Mouse (Mus musculus) hindbrain, embryonic 15.5 days (tissue): ENCODE measurements around the gene Ubash3a. TPM values are rescaled to one million over a fixed set of nuclear protein-coding genes. Genes with fewer than 3 reads are reported as not detected.

Experiments
- ATAC-seq: fragments of 200-750 bp; cut with Nextera tagmentation; 2 replicates; pipeline ENCODE4 v1.8.0; 2017; ENCODE audit warnings: low read depth, moderate number of reproducible peaks, moderate TSS enrichment; ENCODE audit not compliant: low FRiP score
- H3K27ac ChIP-seq: fragments of 300-500 bp; sonication (generic); replicated peaks from 2 replicates; pipeline ENCODE4 v1.5.1; 2015; ENCODE audit warnings: mild to moderate bottlenecking, inconsistent platforms
- H3K27me3 ChIP-seq: fragments of 300-500 bp; sonication (generic); 2 replicates; pipeline ENCODE4 v1.6.1; 2015; ENCODE audit warnings: control low read depth, inconsistent platforms
- H3K36me3 ChIP-seq: fragments of 300-500 bp; sonication (generic); 2 replicates; pipeline ENCODE4 v1.6.1; 2015; ENCODE audit warnings: control low read depth, inconsistent platforms
- H3K4me1 ChIP-seq: fragments of 300-500 bp; sonication (generic); replicated peaks from 2 replicates; pipeline ENCODE4 v1.6.1; 2015; ENCODE audit warnings: control low read depth, inconsistent platforms
- H3K4me2 ChIP-seq: fragments of 300-500 bp; sonication (generic); 2 replicates; pipeline ENCODE4 v1.6.1; 2015; ENCODE audit warnings: moderate library complexity, mild to moderate bottlenecking, inconsistent platforms
- H3K4me3 ChIP-seq: fragments of 300-500 bp; sonication (generic); 2 replicates; pipeline ENCODE4 v1.5.1; 2015; ENCODE audit warnings: mild to moderate bottlenecking, inconsistent platforms
- H3K9ac ChIP-seq: fragments of 300-500 bp; sonication (generic); 2 replicates; pipeline ENCODE4 v1.6.1; 2015; ENCODE audit warnings: inconsistent platforms
- H3K9me3 ChIP-seq: fragments of 300-500 bp; sonication (generic); 2 replicates; pipeline ENCODE4 v1.6.1; 2016; ENCODE audit warnings: control low read depth, inconsistent platforms
- WGBS: fragments of 180-500 bp; shearing (Covaris S2); methylation state at CpG from one replicate; pipeline ENCODE4 v1.1.7; 2015; 5-methylcytosine and 5-hydroxymethylcytosine counted together
- polyA plus RNA-seq: library from polyadenylated mRNA; unstranded; fragments of >200 nt; fragmentation: Nextera tagmentation; extraction: Ambion mirVana; gene quantifications from 2 replicates; pipeline ENCODE4 v1.2.1, GENCODE M21; 2015

Ubash3a gene
- polyA plus RNA-seq, 1 experiment from 2014 or later = not detected

GRCm38 (mm10) chr17:31191825-31192224 is 15.8 kb upstream of the Ubash3a start:
- Histone ChIP-seq H3K9ac (no peak overlapping the region), H3K4me2 (no peak overlapping the region), H3K27ac (no peak overlapping the region), H3K36me3 (no peaks in the 10 kb centered on the region), H3K9me3 (no peaks in the 10 kb centered on the region), H3K27me3 (no peaks in the 10 kb centered on the region), H3K4me1 (no peaks in the 10 kb centered on the region), H3K4me3 (no peak overlapping the region)
- WGBS = 69% methylated on average over 8 of the region's 8 CpGs
- ATAC-seq = no peak

DNA sequence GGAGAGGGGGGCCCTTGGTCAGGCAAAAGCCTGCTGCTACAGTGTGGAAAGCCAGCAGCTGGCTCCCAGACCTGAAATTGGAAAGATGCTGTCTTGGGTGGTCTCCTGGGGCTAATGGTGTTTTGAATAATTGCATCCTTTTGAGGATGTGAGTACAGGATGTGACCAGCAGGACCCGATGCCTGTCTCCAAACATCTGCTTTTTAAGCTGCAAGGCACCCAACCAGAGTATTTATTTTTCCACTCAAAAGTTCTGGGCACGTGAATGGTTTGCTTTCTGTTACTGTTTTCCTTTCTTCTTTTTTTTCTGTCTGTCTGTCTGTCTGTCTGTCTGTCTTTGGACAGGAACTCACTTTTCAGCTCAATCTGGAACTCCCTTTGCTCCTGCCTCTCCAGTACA is 15.0 kb upstream of the Ubash3a start:
- no peak for ATAC-seq
- Histone ChIP-seq H3K4me1 (no peaks in the 10 kb centered on the region), H3K27me3 (no peaks in the 10 kb centered on the region), H3K27ac (no peak overlapping the region), H3K36me3 (no peaks in the 10 kb centered on the region), H3K9me3 (no peaks in the 10 kb centered on the region), H3K4me3 (no peak overlapping the region), H3K9ac (no peak overlapping the region), H3K4me2 (no peak overlapping the region)
- 65% methylated on average over 2 of the region's 2 CpGs for WGBS

DNA sequence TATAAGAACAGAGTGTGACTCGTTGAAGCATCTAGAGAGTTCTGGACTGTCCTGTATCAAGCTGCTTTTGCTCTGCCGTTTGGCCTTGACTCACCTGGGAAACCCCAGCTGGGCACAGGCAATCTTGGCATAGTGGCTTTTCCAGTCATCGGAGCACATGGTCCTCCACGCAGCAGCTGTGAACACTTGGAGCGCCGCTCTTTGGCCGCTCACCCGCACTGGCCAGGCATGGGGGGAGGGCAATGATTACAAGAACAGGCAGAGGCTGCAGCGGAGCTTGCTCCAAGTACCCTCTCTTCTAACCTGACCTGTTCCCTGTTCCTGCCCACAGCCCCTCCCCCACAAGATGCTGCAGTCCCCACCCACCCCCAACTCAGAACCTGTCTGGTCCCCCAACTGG is 14.3 kb upstream of the Ubash3a start:
- H3K27ac ChIP-seq = no peak overlapping the region
- ATAC-seq = 0 out of 2 replicates have a peak, but pooled peaks have one; percentile 51

DNA sequence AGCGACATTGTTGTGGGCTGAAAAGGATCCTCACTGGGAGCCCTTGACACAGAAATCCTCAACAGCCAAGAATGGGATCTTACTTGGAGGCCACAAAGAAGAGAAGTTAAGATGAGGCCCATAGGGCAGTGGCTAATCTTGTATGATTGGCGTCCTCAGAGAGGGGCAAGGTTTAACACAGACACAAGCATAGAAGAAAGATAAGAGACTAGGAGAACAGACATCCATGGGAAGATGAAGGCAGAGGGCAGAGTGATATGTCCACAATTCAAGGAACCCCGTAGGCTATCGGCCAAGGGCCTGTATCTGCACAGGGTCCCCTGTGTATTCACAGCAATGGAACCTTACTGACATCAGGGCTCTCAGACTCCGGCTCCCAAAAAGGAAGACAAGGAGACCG is 12.5 kb upstream of the Ubash3a start:
- Histone ChIP-seq H3K9ac (no peak overlapping the region), H3K9me3 (no peaks in the 10 kb centered on the region), H3K27me3 (no peaks in the 10 kb centered on the region), H3K4me2 (no peak overlapping the region), H3K4me1 (no peaks in the 10 kb centered on the region), H3K27ac (no peak overlapping the region), H3K4me3 (no peak overlapping the region), H3K36me3 (no peaks in the 10 kb centered on the region)
- 84% methylated on average over 6 of the region's 6 CpGs for WGBS
- no peak for ATAC-seq

More for the DNA sequence above, 14.3 kb upstream of the Ubash3a start:
- 82% methylated on average over 9 of the region's 9 CpGs for WGBS
- Histone ChIP-seq H3K4me3 (no peak overlapping the region), H3K9ac (no peak overlapping the region), H3K36me3 (no peaks in the 10 kb centered on the region), H3K4me1 (no peaks in the 10 kb centered on the region), H3K4me2 (no peak overlapping the region), H3K27me3 (no peaks in the 10 kb centered on the region), H3K9me3 (no peaks in the 10 kb centered on the region)

DNA sequence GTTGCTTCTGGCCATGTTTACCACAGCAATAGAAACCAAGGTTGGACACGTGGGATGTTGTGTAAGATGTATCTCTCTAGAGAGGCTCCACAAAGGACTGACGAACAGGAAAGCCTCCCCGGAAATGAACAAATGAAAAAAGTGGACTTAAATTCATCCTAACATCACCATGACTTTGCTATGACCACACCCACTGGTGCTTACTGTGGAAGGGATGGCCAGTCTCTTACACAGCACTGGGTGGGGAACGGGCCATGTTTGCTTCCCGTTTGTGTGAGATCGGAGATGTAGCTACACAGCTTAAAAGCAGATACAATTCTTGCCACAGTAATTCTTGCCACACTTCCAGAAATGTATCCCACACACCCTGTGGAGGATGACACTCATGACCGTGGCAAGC is 11.4 kb upstream of the Ubash3a start:
- Histone ChIP-seq H3K36me3 (no peaks in the 10 kb centered on the region), H3K4me2 (no peak overlapping the region), H3K4me1 (no peaks in the 10 kb centered on the region), H3K9ac (no peak overlapping the region), H3K9me3 (no peaks in the 10 kb centered on the region), H3K4me3 (no peak overlapping the region), H3K27me3 (no peaks in the 10 kb centered on the region), H3K27ac (no peak overlapping the region)
- WGBS = 93% methylated on average over 7 of the region's 7 CpGs
- ATAC-seq = no peak

DNA sequence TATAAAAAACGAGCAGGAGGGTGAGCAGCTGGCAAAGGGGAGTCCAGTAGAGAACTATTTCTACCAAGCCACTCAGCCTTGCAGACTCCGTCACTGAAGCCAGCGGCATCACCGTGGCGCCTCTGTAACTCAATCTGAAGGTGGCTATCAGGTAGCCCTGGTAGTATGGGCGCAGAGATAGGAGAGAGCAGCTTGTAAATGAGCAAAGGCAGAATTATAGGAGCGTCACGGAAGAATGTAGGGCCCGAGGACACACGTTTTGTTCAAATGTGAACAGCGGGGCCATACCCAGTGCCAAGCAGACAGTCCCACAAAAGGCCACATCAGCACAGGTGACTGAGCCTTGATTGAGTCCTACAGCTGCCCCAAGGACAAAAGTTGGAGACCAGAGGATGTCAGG is 8.8 kb upstream of the Ubash3a start, which contains the start of gene Tmprss3:
TSS of gene Tmprss3 (minus strand) at position 101 of the 400 bp plus-strand sequence.
- no peak for ATAC-seq

DNA sequence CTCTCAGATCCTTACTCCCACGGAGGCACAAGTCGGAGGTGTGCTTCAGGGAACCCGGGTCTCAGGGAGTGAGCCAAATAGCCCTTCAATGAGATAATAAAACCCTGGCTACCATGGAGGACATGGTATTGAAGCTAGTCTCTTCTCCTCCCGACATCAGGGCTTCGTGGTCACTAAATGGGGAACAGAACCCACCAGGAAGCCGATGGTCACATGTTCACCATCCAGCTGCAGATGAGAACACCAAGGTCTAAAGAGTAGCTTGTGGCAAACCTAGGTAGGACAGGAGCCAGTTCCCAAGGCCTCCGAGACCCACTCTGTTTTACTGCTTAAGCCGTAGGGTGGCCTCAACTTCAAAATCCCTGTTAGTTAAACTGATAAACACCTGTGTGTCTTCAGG is 981 bp downstream of the Ubash3a start:
- ATAC-seq = no peak
- Histone ChIP-seq H3K4me3 (no peak overlapping the region), H3K4me1 (no peaks in the 10 kb centered on the region), H3K27ac (no peak overlapping the region), H3K9me3 (no peaks in the 10 kb centered on the region), H3K4me2 (no peak overlapping the region), H3K27me3 (no peaks in the 10 kb centered on the region), H3K9ac (no peak overlapping the region), H3K36me3 (no peaks in the 10 kb centered on the region)
- WGBS = 89% methylated on average over 8 of the region's 8 CpGs

More for the DNA sequence above, 8.8 kb upstream of the Ubash3a start, which contains the start of gene Tmprss3:
- H3K9ac ChIP-seq = no peak within 1 kb of the TSS
- H3K4me1 ChIP-seq = no peaks in the 10 kb centered on the region
- H3K27ac ChIP-seq = no peak within 1 kb of the TSS
- H3K9me3 ChIP-seq = no peaks in the 10 kb centered on the region
- no peaks in the 10 kb centered on the region for H3K36me3 ChIP-seq
- H3K4me3 ChIP-seq = no peak within 1 kb of the TSS
- H3K4me2 ChIP-seq = no peak within 1 kb of the TSS
- no peaks in the 10 kb centered on the region for H3K27me3 ChIP-seq
- 86% methylated on average over 11 of the region's 11 CpGs for WGBS

DNA sequence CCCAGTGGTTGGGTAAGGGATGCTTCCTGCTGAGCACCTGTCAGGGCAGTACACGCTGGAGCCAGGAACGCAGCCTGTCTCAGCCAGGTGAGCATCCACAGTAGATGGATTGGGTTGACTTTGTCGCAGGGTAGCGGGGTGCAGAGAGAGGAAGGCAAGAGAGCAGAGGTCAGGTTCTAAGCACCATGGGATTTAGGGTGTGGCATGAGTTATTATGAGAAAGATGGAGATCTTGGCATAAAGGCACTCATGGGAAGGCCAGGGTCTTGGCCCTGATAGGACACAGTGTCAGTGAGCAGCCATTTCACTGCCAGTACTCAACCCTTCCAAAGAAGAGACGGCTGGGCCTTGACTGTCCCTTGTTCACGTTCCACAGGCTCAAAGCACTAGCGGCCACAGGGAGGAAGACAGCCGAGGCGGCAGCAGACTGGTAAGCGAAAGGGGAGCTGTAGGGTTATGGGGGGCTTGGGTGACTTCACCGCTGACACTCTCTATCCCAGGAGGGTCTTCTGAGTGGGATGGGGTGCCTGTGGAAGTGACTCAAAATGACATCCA is 1.8 kb downstream of the Ubash3a start:
- no peak overlapping the region for H3K4me2 ChIP-seq
- no peaks in the 10 kb centered on the region for H3K4me1 ChIP-seq
- 95% methylated on average over 11 of the region's 11 CpGs for WGBS
- no peak overlapping the region for H3K4me3 ChIP-seq
- no peak for ATAC-seq
- H3K36me3 ChIP-seq = no peaks in the 10 kb centered on the region
- H3K9ac ChIP-seq = no peak overlapping the region
- no peak overlapping the region for H3K27ac ChIP-seq
- H3K9me3 ChIP-seq = no peaks in the 10 kb centered on the region
- H3K27me3 ChIP-seq = no peaks in the 10 kb centered on the region

- WGBS = 93% methylated on average over 7 of the region's 7 CpGs
- H3K9me3 ChIP-seq = no peaks in the 10 kb centered on the region
- no peaks in the 10 kb centered on the region for H3K36me3 ChIP-seq
- H3K9ac ChIP-seq = no peak overlapping the region
- no peaks in the 10 kb centered on the region for H3K4me1 ChIP-seq
- H3K27me3 ChIP-seq = no peaks in the 10 kb centered on the region
- H3K4me2 ChIP-seq = no peak overlapping the region
- no peak for ATAC-seq
- H3K27ac ChIP-seq = no peak overlapping the region
- no peak overlapping the region for H3K4me3 ChIP-seq
Measured at GRCm38 (mm10) chr17:31210299-31210698, 2.6 kb downstream of the Ubash3a start.

- no peak overlapping the region for H3K4me3 ChIP-seq
- WGBS = 91% methylated on average over 6 of the region's 6 CpGs
- no peak overlapping the region for H3K9ac ChIP-seq
- H3K9me3 ChIP-seq = no peaks in the 10 kb centered on the region
- no peaks in the 10 kb centered on the region for H3K36me3 ChIP-seq
- H3K4me1 ChIP-seq = no peaks in the 10 kb centered on the region
- H3K27me3 ChIP-seq = no peaks in the 10 kb centered on the region
- no peak for ATAC-seq
- no peak overlapping the region for H3K4me2 ChIP-seq
- no peak overlapping the region for H3K27ac ChIP-seq
Measured at GRCm38 (mm10) chr17:31211881-31212280, 4.2 kb downstream of the Ubash3a start.

- H3K27me3 ChIP-seq = no peaks in the 10 kb centered on the region
- no peaks in the 10 kb centered on the region for H3K4me1 ChIP-seq
- 52% methylated on average over 5 of the region's 5 CpGs for WGBS
- H3K9me3 ChIP-seq = no peaks in the 10 kb centered on the region
- H3K4me3 ChIP-seq = no peak overlapping the region
- ATAC-seq = no peak
- H3K27ac ChIP-seq = no peak overlapping the region
- H3K4me2 ChIP-seq = no peak overlapping the region
- H3K9ac ChIP-seq = no peak overlapping the region
- no peaks in the 10 kb centered on the region for H3K36me3 ChIP-seq
Measured at GRCm38 (mm10) chr17:31216068-31216955, 8.6 kb downstream of the Ubash3a start.

GRCm38 (mm10) chr17:31222810-31223310 is 15.2 kb downstream of the Ubash3a start:
- Histone ChIP-seq H3K4me1 (no peaks in the 10 kb centered on the region), H3K4me2 (no peak overlapping the region), H3K9me3 (no peaks in the 10 kb centered on the region), H3K27ac (no peak overlapping the region), H3K4me3 (no peak overlapping the region), H3K27me3 (no peaks in the 10 kb centered on the region), H3K9ac (no peak overlapping the region), H3K36me3 (no peaks in the 10 kb centered on the region)
- 76% methylated on average over 4 of the region's 4 CpGs for WGBS
- no peak for ATAC-seq
